Mouse (Mus musculus): Measurements from ENCODE around the gene Brd7. TPM values are rescaled to one million over a fixed set of nuclear protein-coding genes. Genes with fewer than 3 reads are reported as not detected.
A peak's percentile ranks its signal among the peaks of the same experiment; 100 is the strongest.

The Brd7 gene
- polyA plus RNA-seq, 3 experiments from 2014 or later: 63.8 to 67.0 (median 64.7) TPM

- ATAC-seq: no peak
These were observed 54.3 kb downstream of the Brd7 start for GRCm38 (mm10) chr8:88307736-88308135.

GRCm38 (mm10) chr8:88306511-88306910, 55.5 kb downstream of the Brd7 start:
- no peak for ATAC-seq

DNA sequence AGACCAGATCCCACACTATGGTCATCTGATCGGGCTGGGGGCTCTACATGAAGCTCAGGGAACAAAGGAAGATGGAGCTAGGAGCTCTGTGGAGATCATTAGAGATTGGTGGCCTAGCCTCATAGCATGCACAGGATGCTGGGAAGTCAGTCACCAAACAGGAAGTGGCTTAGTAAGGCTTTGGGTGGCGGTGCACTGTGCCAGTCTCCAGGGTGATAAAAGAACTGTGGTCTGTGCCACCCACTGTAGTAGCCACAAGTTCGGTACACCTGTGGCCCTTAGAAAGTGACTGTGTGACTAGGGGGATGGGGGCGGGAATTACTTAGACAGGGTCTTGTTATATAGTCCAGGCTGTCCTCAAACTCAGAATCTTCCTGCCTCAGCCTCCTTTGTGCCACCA, 56.2 kb downstream of the Brd7 start:
- ATAC-seq: peak; percentile 88

DNA sequence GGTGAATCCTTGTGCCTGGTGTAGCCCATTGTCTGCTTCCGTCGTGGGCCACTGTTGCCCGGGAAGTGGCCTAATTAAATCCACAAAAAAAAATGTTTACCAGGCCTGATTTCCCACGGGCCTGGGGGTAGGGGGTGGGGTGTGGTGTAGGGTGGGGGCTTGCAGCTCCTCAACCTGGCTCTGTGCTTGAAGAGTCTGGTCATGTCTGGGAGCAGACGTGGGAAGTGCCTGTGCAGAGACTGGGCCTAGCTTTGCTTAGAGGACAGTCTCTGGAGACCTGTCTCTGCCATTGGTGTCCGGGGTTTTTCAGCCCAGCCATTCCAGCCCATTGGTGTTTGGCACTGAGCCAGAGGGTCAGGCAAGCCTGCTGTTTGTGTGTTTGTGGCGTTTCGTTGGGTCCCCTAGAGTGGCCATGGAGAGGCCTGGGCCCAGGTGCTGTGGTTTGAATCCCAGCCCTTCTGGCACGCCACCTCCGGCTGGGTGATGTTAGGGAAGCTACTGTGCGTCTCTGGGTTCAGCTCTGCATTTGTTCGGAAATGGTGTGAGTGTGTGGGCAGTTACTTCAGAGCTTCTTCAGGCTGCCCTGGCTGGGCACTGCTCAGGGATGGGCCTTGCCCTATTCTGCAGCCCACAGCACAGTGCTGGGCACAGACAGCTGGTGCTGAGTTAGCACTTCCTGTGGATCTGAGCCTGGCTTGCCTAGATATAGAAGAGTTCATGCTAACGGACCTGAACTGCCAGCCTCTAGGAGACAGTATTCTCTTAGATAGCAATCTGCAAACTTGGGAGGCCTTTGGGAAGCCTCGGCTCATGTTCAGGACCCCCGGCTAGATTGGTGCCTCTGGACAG, 60.2 kb downstream of the Brd7 start:
- ATAC-seq: no peak

DNA sequence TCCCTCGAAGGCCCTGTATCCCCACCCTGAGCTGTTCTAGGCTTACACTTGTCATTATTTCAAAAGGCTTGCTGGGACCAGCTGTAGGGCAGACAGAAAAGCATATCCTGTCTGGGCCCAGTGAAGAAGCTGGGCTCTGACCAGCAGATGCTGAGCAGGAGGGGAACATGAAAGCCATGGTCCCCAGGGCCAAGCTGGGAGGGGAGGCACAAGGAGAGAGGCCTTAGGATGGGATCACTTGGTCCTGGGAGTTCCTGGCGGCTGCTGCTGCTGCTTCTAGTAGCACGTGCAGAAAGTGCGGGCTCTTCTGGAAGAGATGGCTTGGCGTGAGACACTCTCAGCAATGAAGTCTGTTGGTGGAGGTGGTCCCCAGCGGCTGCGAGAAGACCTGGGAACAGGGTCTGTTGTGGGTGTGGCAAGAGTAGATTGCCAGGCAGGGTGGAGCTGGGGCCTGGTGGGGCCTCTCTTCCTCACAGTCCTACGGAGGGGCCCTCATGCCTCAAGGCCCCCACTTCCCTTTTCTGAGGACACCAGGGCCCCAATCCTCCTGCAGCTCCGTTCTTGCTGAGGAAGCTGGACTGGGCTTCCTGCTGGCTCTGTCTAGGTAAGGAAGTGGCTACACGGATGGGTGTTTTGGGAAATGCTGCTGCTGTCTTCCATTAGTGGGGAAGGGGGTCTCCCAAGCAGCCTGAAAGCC, 61.9 kb downstream of the Brd7 start:
- no peak for ATAC-seq

GRCm38 (mm10) chr8:88298733-88299103, 63.3 kb downstream of the Brd7 start:
- no peak for ATAC-seq

DNA sequence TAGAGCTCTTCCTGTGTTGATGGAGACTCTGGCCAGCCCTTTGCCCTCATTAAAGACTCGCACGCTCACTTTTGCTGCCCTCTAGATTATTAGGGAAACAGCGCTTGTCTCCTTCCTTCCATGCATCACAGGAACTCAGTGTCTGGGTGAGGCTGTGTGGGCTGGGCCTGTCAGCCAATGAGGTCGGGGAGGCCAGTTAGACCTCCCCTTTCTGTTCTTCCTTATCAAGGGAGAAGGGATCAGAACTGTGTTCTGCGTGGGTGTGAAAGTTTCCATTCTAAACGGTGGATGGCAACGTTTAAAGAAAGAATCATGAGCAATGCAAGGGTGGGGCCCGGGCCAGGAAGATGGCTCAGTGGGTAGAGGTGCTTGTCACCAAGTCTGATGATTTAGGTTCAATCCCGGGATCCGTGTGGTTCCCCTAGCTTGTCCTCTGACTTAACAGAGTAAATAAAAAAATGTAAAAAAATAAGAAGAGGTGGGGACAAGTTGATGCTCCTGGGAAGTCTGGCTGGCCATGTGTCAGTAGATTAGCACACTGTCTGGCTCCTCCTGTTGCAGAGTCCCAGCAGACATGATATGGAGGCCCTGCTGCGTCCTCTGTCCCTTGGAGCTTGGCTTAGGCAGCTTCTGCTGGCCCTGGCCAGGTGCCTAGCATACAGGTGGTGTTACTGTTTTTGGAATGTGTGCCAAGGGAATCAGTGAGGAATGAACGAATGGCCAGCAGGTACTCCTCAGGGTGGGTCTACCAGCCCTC, 63.8 kb downstream of the Brd7 start:
- ATAC-seq: peak; percentile 64

DNA sequence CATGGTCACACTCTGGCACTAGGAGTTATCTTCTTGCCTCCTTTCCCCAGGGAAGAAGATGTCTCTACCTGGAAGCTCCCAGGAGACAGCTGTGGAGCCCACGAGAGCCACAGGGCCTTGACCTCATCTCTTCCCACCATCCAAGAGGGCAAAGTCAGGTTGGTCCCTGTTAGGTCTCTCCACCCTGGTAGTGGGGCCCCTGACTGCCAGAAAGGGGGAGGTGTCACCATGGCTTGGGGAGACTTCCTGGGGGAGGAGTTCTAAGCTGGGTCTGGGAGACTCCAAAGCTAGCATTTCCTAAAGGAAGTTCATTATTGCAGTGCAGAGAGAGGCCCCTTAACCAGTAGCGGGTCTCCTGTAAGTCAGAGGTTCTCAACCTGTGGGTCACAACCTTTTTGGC, 67.0 kb downstream of the Brd7 start:
- no peak for ATAC-seq

GRCm38 (mm10) chr8:88293590-88294356, 68.2 kb downstream of the Brd7 start:
- peak; percentile 39 for ATAC-seq

GRCm38 (mm10) chr8:88292926-88293325, 69.1 kb downstream of the Brd7 start:
- ATAC-seq: no peak

DNA sequence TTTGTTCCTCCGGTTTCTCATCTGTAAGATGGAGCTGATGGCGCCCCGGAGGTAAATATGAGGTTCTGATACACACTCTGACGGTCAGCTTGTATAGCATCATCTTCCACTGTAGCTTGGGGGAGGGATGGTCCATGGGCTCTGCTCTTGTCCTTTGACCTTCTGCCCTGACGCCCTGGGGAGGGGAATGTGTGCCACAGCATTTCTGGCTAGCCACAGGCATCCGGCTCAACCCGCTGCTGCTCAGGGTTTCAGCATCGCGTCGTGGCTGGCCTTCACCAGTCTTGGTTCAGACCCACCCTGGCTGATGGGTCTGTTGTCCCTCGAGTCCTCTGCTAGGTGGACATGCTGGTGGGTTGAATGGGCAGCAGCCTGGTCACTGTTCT, 70.7 kb downstream of the Brd7 start:
- no peak for ATAC-seq

DNA sequence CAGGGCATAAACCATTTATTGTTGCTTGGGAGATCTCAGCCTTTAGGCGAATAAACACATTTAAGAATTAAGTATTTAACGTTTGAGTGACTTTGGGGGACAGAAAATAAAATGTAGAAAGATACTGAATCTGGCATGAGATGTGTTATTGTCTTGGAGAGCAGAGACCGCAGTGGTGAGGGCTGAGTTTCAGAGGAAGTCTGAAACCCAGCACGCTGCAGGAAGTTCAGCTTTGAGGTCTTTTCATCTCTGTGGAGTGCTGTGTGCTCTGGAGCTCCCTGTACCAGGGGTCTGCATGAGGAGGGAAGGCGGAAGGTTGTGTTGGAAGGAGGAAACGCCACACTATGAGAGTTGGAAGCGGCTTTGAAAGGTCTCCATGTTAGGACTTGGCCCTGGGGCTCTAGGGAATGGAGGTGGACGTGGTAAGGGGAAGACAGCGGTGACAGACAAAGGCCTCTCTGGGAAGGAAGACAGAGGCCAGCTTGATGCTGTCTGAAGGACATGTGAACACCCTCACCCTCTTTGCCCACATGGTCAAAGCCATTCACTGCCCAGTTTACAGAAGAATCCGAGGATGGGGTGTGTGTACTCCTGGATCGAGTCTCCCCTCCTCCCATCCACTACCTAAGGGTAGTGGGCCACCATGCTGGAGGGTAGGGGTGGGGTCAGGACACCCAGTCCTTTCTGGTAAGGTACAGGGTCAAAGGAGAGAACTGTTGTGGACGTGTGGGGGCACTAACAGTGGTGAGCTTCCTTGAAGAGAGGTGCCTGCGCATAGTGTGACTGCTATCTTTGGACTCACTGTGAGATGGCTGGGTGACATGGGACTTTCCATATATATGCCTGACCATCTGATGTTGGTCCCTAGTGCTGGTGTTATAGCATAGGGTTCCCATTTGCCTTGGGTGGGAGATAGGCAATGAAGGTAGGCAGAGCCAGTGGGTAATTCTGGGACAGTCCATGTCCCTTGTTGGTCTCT, 71.4 kb downstream of the Brd7 start:
- ATAC-seq: peak; percentile 54

GRCm38 (mm10) chr8:88289901-88290300, 72.1 kb downstream of the Brd7 start:
- ATAC-seq: peak; percentile 18

DNA sequence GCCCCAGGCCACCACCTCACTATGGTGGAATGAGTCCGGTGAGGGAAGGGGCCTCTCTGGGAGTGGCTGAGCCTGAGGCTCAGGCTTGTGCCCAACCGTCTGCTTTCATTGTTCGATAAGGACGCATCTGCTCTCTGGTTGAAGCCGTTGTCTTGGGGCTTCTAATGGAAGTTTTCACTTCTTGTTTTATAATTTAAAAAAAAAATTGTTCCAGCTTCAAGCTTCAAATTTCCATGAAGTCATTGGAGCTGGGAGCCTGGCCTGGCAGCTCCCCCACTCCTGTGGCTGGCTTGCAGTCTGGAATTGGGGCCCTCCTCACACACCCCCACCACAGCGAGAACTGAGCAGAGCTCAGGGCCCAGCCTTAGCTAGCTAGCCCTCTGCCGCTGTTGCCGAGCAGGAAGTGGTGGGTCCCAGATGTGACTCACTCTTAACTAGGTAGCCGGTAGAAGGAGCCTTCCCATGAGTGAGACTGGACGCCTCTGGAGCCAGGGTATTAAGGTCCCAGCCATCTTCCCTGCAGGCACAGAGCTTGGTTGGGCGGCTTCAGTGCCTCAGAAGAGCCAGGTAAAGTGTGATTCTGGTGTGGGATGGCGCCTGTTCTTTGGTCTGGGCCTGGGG, 73.3 kb downstream of the Brd7 start:
- peak; percentile 81 for ATAC-seq

DNA sequence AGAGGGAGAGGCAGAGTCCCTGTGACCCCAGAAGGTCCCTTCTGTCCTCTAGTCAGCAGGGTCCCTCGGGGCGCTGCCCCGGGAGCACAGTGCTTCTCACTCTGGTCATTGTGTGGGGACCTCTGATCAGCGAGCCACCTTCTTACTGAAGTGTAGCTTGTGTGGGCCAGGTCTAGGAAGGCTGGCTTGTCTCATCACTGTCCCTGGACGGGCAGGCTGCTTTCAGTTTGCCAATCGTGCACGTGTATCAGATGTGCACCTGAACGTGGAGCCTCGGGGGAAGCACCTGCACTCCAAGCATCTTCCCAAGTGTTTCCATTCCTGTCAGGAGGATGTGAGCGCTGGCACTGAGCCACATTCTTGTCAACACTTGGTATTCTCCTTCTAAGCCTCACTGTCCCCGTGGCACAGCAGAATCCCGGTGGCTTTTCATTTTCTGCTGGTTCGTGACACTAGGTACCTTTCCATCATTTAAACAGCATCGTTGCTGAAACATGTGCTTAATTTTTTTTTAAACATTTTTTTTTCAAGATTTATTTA, 75.5 kb downstream of the Brd7 start:
- ATAC-seq: no peak

- no peak for ATAC-seq
These were observed 76.3 kb downstream of the Brd7 start for GRCm38 (mm10) chr8:88285469-88286356.

GRCm38 (mm10) chr8:88284738-88285137, 77.3 kb downstream of the Brd7 start:
- no peak for ATAC-seq

DNA sequence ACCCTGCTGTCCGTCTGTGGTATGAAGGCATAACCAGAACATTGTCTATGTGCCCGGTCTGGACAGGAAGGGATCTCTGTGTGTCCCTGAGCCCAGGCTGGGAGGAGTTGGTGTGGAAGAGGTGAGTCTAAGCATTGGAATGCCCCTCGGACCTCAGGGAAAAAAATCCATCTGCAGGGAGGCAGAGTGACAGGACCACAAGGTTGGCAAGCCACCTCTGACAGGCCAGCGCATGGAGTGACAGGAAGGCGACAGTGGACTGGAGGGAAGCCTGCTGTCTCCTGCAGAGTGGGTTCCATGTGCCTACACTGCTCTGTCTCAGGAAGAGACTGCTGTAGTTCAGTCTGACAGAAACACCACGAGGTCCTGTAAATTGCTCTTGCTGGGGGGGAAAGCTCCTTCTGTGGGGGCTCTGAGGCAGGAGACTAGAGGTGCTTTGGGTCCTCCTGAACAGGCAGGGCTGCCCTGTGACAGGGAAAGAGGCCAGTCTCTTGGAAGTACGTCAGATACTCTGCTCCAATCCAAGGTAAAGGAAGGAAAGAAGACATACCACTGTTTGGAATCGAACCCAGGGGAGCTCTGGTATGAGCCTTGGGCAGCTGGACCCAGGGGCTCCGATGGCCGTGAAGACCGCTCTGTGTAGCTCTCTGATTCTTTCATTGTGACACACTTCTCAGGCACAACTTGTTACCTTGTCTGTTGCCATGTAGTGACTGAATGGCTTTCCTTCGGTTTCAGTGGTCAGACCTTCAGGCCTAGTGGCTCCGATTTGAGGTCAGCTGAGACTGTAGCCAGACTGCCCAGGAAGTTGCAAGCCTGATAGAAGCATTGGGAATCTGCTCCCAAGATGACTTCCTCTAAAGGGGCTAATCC, 78.5 kb downstream of the Brd7 start:
- no peak for ATAC-seq
